Mouse (Mus musculus) splenic B cell, adult 2 months (primary cell): ENCODE measurements around the gene Ercc8.
A peak's percentile ranks its signal among the peaks of the same experiment; 100 is the strongest.

Experiments
- DNase-seq: peaks from one replicate; pipeline ENCODE4 v3.0.0-alpha.2; 2011; ENCODE audit warnings: low read depth, low spot score
- H3K27me3 ChIP-seq: 2 replicates; pipeline ENCODE4 v1.6.1; 2012; ENCODE audit warnings: mild to moderate bottlenecking, low read length, moderate library complexity, mixed read lengths; ENCODE audit not compliant: control insufficient read depth, poor library complexity, insufficient read depth, severe bottlenecking
- H3K36me3 ChIP-seq: 2 replicates; pipeline ENCODE4 v1.6.1; 2012; ENCODE audit warnings: mild to moderate bottlenecking, low read length, moderate library complexity, mixed read lengths; ENCODE audit not compliant: control insufficient read depth, poor library complexity, insufficient read depth, severe bottlenecking

Ercc8 gene

DNA sequence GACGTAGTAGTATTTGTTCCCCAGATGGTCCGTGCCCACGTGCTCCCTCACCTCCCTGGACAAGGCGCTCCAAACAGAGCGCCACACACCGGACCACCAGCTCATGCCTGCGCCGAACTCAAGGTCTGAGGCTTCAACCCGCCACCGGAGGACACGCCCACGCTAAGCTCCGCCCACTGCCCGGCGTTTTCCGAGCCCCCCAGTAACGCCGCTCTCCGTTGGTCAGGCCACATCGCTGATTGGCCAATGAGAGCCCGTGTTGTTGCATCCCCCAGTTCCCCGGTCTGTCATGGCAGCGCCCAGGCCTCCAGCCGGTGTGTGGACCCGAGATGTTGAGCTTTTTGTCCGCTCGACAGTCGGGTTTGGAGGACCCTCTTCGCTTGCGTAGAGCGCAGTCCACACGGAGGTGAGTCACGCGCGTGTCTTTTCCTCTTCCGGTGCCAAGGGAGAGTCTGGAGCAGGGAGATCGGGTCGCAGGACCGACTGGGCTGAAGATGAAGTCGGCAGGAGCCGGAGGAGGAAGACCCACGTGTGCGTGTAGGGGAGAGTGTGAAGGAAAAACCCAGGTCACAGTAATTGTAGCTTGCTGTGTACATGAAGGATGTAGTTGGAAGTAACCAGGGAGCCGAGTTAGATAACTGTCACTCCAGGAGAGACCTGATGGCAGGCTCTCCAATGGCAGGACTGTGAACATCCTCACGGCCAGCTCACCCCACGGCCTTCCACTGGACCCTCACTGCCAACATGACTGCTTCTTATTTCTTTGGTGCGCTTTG is at the start of gene Ercc8, which contains the start of gene Ndufaf2:
Ercc8 (plus strand) TSS at position 267 of the 776 bp plus-strand sequence.
Ndufaf2 (minus strand) TSS at position 159 of the 776 bp plus-strand sequence.
- Histone ChIP-seq H3K27me3 (no peaks in the 10 kb centered on the region), H3K36me3 (no peaks in the 10 kb centered on the region; the same call in 1 of the 2 replicates)
- DNase-seq: peak; percentile 98

DNA sequence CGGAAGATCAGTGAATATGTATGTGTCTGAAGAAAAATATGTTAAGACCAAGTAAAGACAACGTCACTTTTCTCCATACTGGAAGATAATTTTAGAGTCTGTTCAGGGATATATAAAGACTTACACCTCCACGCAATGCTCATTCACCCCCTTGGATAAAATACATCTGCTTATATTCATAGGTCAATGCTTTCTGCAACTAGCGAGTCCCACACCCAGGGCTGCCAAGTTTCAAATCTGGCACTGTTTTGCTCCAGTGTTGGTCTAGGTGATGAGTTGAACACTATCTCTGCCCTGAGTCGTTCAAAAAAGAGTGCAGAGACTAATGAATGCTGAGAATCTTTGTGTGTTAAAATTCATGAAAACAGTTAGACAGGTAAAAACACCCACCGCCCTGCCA is 47.6 kb upstream of the Ercc8 start:
- no peak for DNase-seq
- no peaks in the 10 kb centered on the region for H3K27me3 ChIP-seq
- no peaks in the 10 kb centered on the region for H3K36me3 ChIP-seq

DNA sequence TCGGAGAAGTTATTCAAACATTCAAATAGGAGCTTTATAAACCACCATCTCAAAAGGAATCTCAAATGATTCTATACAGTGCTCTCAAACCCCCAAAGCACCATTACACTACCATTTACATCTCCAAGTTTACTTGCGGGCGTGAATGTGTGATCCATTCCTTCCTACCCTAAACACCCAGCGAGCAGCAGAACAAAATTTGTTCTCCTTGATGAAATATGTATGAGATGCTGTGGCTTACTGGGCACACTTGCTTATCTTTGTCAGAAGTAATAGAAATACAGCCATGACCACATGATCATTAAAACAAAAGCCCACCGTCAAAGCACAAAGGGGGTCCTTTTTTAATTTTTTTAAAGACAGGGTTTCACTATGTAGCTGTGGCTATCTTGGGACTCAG is 45.0 kb upstream of the Ercc8 start:
- no peak for DNase-seq
- Histone ChIP-seq H3K36me3 (no peaks in the 10 kb centered on the region), H3K27me3 (no peaks in the 10 kb centered on the region)

DNA sequence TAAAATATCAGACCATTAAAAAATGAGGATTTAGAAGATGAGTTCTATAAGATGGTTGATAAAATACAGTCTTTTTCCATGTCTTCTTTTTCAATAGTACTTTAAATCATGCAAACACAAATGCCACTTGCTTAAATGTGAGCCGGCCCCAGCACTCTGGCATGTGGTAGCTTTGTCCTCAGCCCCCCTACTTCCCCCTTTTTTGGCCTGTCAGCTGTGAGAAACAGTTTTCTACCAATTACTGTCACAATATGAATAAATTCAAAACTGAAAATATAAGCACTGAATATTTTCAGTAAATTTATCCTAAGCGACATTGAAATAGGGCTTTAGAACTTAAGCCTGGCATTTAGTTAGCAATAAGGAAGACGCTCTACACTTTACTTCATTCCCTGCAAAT is 44.3 kb upstream of the Ercc8 start:
- Histone ChIP-seq H3K36me3 (no peaks in the 10 kb centered on the region), H3K27me3 (no peaks in the 10 kb centered on the region)
- DNase-seq: no peak

DNA sequence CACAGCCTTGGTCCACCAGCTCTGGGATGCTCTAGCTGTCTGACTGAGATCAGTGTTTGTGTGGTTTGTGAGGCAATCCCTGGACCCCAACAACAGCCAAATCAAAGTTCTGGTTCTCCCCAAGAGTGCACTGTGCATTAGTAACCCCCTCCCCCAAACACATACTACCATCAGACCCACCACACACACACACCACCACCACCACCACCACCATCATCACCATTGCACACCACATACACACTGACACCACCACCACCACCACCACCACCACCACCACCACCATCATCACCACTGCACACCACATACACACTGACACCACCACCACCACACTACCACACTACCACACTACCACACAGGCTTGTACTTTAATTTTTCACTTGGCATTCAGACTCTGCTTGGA is 40.9 kb upstream of the Ercc8 start:
- Histone ChIP-seq H3K36me3 (no peaks in the 10 kb centered on the region), H3K27me3 (no peaks in the 10 kb centered on the region)
- no peak for DNase-seq

DNA sequence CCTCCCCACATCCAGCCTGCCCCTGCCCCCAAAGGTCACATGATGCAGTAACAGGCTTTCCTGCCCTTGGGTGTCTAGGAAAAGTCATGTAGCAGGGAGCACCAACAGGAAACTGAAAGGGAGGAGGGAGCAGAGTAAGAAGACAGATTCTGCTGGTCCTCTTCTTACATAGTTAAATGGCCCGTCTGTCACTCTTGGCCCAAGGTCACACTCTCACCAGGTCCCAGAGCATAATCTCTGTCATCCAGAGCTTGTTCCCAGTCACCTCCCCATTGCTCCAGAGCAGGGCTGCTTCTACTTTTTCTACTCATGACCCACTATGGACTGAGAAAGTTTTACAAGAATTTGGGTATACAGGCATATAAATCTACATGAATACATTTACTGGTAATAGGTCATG is 40.3 kb upstream of the Ercc8 start:
- no peaks in the 10 kb centered on the region for H3K27me3 ChIP-seq
- no peak for DNase-seq
- no peaks in the 10 kb centered on the region for H3K36me3 ChIP-seq

DNA sequence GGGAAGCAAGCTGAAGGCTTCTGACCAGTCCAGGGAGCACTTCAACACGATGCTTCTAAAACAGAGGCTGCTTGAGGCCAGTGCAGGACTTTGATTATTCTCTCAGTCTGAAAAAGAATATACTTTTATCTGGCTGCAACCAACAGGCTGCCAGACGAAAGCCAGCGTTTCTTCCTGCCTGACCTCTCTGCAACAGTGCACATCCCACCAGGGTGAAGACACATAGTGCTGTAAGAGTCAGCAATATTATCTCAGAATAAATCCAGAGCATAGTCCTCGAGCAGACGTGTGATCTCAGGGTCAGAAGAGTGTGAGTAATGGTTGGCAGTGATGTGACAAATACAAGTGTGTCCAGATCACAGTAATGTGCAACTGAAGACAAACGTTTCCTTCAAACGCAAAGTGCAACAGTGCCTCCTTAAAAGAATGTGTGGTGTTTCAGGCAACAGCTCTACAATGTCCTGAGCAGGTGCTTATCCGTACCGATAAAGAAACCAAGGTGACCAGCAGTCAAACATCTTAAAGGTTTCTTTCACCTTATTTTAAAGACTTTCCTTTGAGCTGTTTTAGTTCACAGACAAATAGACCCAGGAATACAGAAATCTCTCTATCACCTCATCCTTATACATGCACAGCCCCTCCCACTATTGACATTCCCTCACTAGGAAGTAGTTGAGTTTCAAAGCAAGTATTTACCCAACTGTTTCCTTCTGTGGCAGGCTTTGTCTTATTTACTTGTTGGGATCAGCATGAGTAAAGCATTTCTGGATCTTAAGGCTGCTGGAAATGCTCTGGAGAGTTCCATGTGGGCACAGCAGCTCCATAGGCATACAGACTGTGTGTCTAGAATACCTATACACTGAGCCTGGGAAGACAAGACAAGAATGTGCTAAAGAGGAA is 38.9 kb upstream of the Ercc8 start:
- H3K36me3 ChIP-seq: no peaks in the 10 kb centered on the region

DNA sequence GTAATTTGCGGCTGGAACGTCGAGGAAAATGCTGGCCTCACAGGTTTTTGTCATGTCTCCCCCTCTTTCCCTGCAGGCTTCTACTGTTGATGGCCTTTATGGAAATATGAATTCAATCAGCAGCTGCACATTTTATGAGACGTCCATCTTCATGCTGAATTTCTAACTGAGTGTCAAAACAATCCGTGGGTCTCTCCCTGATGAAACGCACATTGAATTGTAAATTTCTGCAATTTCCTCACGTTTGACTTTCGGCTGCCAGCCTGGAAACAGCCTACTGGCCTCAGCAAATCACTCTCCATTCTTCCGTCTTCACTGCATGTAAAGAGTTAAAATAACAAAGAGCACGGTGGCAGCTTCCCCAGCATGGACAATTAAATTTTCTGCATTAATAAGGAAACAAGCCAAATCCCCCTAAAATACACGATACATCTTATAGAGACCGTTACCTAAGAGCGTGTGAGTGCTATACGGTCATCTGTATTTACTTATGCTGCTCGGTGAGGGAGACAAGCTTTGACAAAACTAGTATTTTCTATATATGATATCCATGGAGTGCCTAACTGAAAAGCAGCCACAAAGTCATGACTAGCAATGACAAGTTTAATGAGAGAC is 35.3 kb upstream of the Ercc8 start:
- no peak for DNase-seq
- no peaks in the 10 kb centered on the region for H3K27me3 ChIP-seq

More for the DNA sequence above, 38.9 kb upstream of the Ercc8 start:
- H3K27me3 ChIP-seq: no peaks in the 10 kb centered on the region
- no peak for DNase-seq

DNA sequence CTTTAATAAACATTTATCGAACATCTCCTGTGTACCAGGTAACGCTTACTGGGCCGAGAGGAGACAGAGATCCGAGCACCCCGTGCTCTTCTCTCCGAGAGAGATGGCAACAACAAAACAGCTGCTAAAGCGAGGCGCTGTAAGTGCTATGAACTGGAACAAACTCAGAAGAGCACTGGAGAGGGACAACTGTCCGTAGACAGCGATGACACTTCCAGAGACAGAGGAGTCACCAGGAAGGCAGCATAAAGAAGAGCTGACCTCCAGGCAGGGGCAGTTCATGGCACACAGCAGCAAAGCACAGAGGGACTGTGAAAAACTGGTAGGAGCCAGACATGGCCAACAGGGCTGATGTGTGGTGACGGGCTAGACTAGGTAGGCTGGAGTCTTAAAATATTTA is 34.4 kb upstream of the Ercc8 start:
- no peak for DNase-seq
- H3K36me3 ChIP-seq: no peaks in the 10 kb centered on the region

More for the DNA sequence above, 35.3 kb upstream of the Ercc8 start:
- no peaks in the 10 kb centered on the region for H3K36me3 ChIP-seq

DNA sequence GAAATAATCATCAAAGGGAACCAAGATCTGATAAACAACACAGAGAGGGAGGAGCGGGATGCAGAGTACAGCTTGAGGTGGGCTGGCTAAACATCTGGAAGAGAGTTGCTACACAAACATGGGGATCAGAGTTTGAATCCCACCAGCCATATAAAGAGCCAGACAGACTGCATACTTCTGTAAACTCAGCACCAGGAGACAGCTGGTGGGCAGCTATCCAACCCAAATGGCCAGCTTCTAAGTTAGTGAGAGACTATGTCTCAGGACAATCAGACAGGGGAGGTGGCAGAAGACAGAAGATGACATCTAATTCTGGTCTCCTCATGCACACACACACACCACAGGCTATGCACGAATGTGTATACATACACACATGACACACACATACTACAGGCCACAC is 32.3 kb upstream of the Ercc8 start:
- H3K27me3 ChIP-seq: no peaks in the 10 kb centered on the region
- no peaks in the 10 kb centered on the region for H3K36me3 ChIP-seq
- DNase-seq: no peak

More for the DNA sequence above, 34.4 kb upstream of the Ercc8 start:
- H3K27me3 ChIP-seq: no peaks in the 10 kb centered on the region

DNA sequence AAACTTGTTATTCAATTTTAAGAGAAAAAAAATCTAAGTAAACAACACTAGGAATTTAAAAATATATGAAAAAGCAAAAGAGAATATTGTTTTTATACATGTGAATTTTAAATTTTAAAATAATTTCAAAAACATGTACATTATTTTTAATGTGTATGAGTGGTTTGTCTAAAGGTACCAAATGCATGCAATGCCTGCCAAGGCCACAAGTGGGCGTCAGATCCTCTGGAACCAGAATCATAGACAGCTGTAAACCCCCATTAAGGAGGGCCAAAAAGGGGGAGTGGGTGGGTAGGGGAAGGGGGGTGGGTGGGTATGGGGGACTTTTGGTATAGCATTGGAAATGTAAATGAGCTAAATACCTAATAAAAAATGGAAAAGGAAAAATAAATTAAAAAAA is 31.4 kb upstream of the Ercc8 start:
- no peaks in the 10 kb centered on the region for H3K27me3 ChIP-seq
- no peaks in the 10 kb centered on the region for H3K36me3 ChIP-seq
- peak; percentile 70 for DNase-seq

DNA sequence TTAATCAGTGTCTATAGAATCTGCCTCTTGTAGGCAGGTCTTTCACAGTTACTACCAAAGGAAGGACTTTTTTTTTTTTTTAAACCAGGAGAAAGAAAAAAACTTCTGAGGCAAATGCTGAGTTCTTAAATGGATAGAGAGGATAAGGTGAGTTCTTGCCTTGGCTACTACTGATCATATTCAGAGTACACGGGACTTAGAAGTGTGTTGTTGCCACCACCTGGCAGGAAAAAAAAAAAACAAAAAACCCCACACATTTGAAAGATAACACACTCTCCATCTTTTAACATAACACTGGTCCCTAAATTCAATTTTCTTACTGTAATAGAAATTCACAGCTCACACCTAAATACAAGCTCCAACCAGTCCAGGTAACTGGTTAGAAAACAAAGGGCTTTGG is 30.6 kb upstream of the Ercc8 start:
- Histone ChIP-seq H3K27me3 (no peaks in the 10 kb centered on the region), H3K36me3 (no peaks in the 10 kb centered on the region)
- DNase-seq: no peak

DNA sequence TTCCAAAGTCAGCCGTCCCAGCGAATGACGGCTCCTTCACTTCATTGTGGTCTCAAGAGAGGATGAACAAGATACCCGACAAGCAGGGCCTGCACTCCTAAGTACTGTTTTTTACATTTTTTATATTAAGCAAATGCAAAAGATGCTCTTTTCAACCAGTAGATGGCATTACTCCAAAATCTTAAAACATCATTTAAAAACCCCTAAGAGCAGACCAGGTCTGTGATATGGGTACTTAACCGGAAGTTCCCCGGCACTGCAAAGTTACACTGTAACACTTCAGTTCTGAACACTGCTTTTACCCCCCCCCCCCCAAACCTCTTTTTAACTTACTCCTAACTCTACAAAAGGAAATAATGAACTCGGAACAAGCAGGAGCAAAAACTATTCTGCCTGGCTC is 29.5 kb upstream of the Ercc8 start:
- H3K36me3 ChIP-seq: no peaks in the 10 kb centered on the region
- H3K27me3 ChIP-seq: no peaks in the 10 kb centered on the region
- DNase-seq: peak; percentile 43

DNA sequence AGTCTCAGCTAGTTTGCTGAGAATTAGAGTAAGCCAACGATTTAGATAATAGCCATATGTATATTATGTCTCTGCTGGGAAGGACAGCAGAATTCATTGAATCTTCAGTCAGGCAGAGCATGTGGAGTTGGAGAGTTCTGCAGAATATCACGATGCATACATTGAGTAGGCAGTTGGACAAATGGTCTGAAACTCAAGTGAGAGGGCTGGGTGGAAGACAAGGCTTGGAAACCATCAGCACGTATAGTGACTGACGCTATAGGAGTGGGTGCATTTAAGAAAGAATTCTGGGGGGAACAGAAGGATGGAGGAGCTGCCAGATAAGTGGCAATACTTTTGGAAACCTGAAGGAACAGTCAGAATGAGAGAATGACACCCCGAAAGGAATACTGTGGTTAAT is 27.8 kb upstream of the Ercc8 start:
- Histone ChIP-seq H3K36me3 (no peaks in the 10 kb centered on the region), H3K27me3 (no peaks in the 10 kb centered on the region)
- no peak for DNase-seq
